Mouse (Mus musculus) urinary bladder, postnatal 0 days (tissue): Measurements from ENCODE around the gene Pnp. TPM values are rescaled to one million over a fixed set of nuclear protein-coding genes. Genes with fewer than 3 reads are reported as not detected.

Experiments used
- polyA plus RNA-seq: library from polyadenylated mRNA; unstranded; fragments of >200 nt; fragmentation: Nextera tagmentation; extraction: Ambion mirVana; gene quantifications from 2 replicates; pipeline ENCODE4 v1.2.1, GENCODE M21; 2015

The Pnp gene
- 46.9 and 49.2 TPM in 2 replicates for polyA plus RNA-seq

DNA sequence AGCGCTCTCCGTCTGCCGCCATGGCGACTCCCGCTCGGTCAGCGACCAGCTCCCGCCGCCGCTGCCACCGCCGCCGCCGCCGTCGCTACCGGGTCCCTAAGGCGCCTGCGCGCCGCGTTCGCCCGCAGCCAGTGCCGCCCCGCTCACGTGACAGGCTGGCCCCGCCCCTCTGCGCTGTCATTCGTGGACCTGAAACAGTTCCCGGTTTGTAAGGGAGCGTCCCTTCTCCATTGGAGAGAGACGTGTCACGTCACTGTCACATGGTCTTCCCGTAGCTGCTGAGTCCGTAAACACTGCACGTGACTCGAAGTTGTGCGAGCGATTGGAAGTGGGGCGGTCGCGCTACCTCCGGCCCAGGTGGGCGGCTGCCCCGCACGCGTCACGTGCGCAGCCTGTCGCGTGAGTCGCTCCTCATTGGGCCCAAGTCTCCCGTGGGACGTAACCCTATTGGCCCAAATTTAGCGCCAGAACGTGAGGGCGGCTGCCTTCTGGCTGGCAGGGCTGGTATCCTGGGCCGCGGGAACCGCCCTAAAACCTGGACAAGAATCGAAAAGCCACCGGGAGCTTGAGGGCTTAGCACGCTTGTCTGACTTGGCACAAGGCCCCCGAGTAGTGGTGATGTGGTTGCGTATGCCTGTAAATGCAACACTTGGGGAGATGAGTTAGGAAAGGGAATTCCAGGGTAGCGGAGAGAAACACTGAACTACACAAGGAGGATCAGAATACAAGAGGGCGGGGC is at the start of gene Pnp, which contains the start of gene Pip4p1:
Gene Pnp, plus strand, starts transcription at position 329 of the 739 bp plus-strand sequence.
Gene Pip4p1, minus strand, starts transcription at position 103 of the 739 bp plus-strand sequence.

GRCm38 (mm10) chr14:50897374-50897765 is 33.5 kb upstream of the Pnp start, which contains the start of gene Klhl33:
Klhl33 (minus strand) TSS chr14:50897507.

GRCm38 (mm10) chr14:50924281-50925064 is 6.4 kb upstream of the Pnp start, which contains the start of the genes Osgep and Apex1:
Osgep (minus strand) TSS chr14:50924893.
Apex1 (plus strand) TSS chr14:50924968.

GRCm38 (mm10) chr14:50943932-50944667 is 13.2 kb downstream of the Pnp start, which contains the start of gene Gm49342:
Gm49342 (plus strand) TSS chr14:50944517.

DNA sequence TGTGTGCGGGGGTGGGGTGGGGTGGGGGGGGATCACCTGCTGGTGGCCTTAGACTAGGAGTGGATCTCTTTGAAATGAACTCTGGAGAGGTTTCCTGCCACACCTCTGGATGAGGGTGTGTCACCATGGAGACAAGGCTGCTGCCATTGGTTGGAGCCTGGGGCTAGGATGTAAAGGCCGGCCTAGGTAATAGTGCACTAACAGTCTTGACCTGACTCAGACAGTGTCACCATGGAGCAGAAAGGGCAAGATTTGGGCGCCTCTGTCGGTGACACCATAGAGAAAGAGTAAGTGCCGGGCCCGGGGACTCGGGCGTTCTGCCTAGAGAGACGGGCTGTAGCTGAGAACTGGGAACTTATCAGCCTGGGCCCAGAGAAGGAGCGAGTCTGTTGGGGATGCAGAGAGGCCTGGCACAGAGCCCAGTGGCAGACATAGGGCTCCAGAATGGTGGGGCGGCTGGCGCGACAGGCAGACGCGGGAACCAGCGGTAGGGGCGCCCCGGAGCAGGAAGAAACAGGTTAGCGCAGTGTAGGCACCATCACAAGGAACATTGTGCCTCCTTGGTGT is 25.1 kb downstream of the Pnp start, which contains the start of gene Pnp2:
Gene Pnp2, plus strand, starts transcription at position 51 of the 567 bp plus-strand sequence.

DNA sequence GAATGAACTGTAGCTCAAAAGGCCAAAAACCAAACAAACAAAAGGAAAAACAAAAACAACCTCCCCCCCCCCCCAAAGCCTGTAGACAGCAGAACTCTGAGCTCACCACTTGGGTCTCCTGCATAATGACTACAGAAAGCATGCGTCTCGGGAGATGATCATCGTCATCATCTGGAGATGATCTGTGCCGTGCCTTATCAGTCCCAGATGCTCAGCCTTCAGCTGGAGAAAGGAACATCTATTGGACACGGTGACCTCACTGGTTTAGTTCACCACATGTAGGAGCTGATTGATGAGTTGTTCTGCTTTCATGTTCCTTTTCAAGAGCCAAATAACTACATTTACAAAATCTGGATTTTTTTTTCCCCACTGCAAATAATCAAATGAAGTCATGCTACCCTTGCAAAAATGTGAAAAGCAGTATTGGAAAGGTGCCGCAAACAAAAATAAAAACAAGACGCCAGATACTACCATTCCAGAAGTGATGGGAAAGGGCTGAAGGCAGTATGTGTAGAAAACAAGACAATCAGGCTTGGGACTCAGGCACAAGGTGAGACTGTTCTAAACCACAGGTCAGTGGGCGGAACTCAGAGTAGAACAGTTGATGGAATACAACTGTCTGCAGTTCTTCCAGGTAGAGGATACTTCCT is 76.4 kb downstream of the Pnp start, which contains the start of gene Rnase10:
Gene Rnase10, plus strand, starts transcription at position 600 of the 650 bp plus-strand sequence.

Other genes with a start within 250 kb of the Pnp start
- gene Olfr747, start 237.9 kb upstream of the Pnp start, polyA plus RNA-seq = not detected in 2 replicates
- gene Olfr748, start 223.7 kb upstream of the Pnp start, polyA plus RNA-seq = not detected in 2 replicates
- not detected in 2 replicates for gene Olfr749, start 186.0 kb upstream of the Pnp start, polyA plus RNA-seq
- 36.4 and 40.1 TPM in 2 replicates for gene Ttc5, start 145.6 kb upstream of the Pnp start, polyA plus RNA-seq
- gene Ccnb1ip1, start 123.3 kb upstream of the Pnp start, polyA plus RNA-seq = not detected in 2 replicates
- 26.6 and 27.3 TPM in 2 replicates for gene Parp2, start 123.2 kb upstream of the Pnp start, polyA plus RNA-seq
- gene Tep1, start 60.5 kb upstream of the Pnp start, polyA plus RNA-seq = 6.8 and 7.5 TPM in 2 replicates
- 0.31 and 0.64 TPM in 2 replicates for gene Klhl33, start 33.6 kb upstream of the Pnp start, polyA plus RNA-seq
- 78.2 and 87.5 TPM in 2 replicates for gene Osgep, start 6.2 kb upstream of the Pnp start, polyA plus RNA-seq
- gene Apex1, start 6.1 kb upstream of the Pnp start, polyA plus RNA-seq = 91.5 and 98.7 TPM in 2 replicates
- 32.4 and 42.5 TPM in 2 replicates for gene Pip4p1, start 226 bp upstream of the Pnp start, polyA plus RNA-seq
- gene Gm49342, start 13.4 kb downstream of the Pnp start, polyA plus RNA-seq = not detected in 2 replicates
- gene Pnp2, start 24.9 kb downstream of the Pnp start, polyA plus RNA-seq = 0.75 and 1.3 TPM in 2 replicates
- gene Rnase10, start 76.7 kb downstream of the Pnp start, polyA plus RNA-seq = 0.21 TPM in 1 of 2 replicates, not detected in the other
- not detected in 2 replicates for gene Rnase9, start 110.8 kb downstream of the Pnp start, polyA plus RNA-seq
- not detected in 2 replicates for gene Rnase11, start 119.1 kb downstream of the Pnp start, polyA plus RNA-seq
- gene Rnase12, start 126.6 kb downstream of the Pnp start, polyA plus RNA-seq = 0.19 and 0.34 TPM in 2 replicates
- not detected in 2 replicates for gene Olfr750, start 143.4 kb downstream of the Pnp start, polyA plus RNA-seq
- gene Rnase4, start 160.0 kb downstream of the Pnp start, polyA plus RNA-seq = 97.5 and 101 TPM in 2 replicates
- 12.3 and 13.3 TPM in 2 replicates for gene Ang, start 160.1 kb downstream of the Pnp start, polyA plus RNA-seq
- not detected in 2 replicates for gene Eddm3b, start 183.3 kb downstream of the Pnp start, polyA plus RNA-seq
- 0.46 and 1.8 TPM in 2 replicates for gene Rnase6, start 192.8 kb downstream of the Pnp start, polyA plus RNA-seq
- not detected in 2 replicates for gene Rnase1, start 215.7 kb downstream of the Pnp start, polyA plus RNA-seq
- not detected in 2 replicates for gene Rnase2b, start 231.2 kb downstream of the Pnp start, polyA plus RNA-seq